Mouse (Mus musculus) urinary bladder, postnatal 10 days (tissue): Measurements from ENCODE around the gene Madcam1.

Experiments used
- DNase-seq: peaks from one replicate; pipeline ENCODE4 v3.0.0; 2022; ENCODE audit warnings: low spot score

Gene Madcam1

DNA sequence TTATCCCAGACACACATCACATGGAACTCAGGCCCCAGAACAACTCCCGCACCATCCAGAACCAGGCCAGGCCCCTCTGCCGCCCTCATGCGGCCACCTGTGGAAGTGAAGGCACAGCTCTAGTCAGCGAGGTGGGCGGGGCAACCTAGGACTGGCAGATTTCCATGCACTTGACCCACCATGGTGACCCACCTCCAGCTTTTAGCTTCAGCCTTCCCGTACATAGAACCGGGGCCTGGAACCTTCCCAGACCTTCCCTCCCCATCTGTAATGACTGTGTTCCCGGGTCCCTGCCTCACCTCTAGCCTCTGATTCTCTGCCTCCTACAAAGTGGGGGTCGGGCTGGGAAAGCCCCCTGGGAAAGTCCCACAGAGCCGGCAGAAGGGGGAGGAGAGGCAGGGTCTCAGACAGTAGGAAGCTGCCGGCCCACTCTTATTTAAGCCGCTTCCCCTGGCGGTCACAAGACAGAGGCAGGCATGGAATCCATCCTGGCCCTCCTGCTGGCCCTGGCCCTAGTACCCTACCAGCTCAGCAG lies at the start of gene Madcam1:
Gene Madcam1, plus strand, starts transcription at position 429 of the 535 bp plus-strand sequence.
- DNase-seq: no peak

- DNase-seq: no peak
Measured at GRCm38 (mm10) chr10:79615860-79616259, 48.5 kb upstream of the Madcam1 start.

- no peak for DNase-seq
Measured at GRCm38 (mm10) chr10:79616376-79616775, 48.0 kb upstream of the Madcam1 start.

GRCm38 (mm10) chr10:79623950-79624349 lies 40.4 kb upstream of the Madcam1 start:
- no peak for DNase-seq

DNA sequence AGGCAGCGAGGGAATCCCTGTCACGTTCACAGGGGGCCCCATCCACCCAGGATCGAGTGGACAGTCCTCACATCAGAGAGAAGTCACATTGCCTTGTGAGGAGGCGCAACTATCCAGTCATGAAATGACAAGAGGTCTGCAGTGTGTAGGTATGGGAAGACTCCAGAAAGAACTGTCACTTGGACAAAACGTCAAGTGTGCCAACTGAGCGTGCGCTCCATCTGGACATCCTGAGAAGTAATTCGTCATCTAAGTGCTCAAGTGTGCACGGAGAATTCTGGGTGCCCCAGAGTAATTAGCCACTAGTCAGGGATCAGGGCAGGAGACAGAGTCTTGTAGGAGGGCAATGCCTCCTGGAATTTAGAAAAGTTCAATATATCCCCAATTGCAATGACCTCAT lies 39.0 kb upstream of the Madcam1 start:
- DNase-seq: no peak

GRCm38 (mm10) chr10:79626156-79626555 lies 38.2 kb upstream of the Madcam1 start:
- no peak for DNase-seq

DNA sequence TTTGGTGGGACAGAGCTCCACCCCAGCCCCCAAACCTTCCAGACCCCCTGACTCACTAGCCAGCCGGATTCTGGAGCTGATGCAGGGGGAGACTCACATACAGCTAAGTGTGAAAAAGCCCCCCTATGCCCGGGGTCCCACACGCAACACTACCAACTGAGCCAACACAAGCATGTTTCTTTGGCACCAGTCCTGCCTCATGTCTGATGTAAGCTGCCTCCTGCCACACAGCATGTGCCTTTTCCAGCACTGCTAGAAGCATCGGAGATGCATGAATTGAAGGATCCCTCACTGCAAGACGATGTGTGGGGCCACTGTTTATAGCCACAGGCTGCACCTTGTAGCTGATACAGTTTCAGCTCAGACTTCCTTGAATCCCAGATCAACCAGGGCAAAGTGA lies 36.0 kb upstream of the Madcam1 start:
- DNase-seq: no peak

GRCm38 (mm10) chr10:79631432-79631831 lies 32.9 kb upstream of the Madcam1 start:
- no peak for DNase-seq

GRCm38 (mm10) chr10:79633006-79633777 lies 31.2 kb upstream of the Madcam1 start:
- no peak for DNase-seq

DNA sequence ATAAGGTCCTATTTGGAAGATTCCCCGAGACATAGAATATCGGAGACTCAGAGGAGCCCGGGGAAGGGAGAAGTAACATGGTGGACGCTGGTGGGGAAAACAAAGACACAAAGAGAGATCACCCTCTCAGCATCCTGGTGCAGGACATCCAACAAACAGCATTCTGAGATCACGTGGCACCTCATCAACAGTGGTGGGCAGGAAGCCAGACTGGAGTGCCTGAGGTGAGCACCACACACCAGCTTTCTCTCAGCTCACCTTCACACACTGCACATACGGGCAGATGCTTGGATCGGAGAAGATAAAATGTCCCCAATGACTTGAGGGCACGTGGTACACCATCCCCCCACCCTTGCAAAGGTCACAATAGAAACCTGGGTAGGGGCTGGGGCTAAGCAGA lies 28.1 kb upstream of the Madcam1 start:
- DNase-seq: no peak

- DNase-seq: no peak
Measured at GRCm38 (mm10) chr10:79637128-79638110, 26.9 kb upstream of the Madcam1 start, which contains the start of gene Shc2. Shc2 (minus strand) TSS chr10:79637918.

DNA sequence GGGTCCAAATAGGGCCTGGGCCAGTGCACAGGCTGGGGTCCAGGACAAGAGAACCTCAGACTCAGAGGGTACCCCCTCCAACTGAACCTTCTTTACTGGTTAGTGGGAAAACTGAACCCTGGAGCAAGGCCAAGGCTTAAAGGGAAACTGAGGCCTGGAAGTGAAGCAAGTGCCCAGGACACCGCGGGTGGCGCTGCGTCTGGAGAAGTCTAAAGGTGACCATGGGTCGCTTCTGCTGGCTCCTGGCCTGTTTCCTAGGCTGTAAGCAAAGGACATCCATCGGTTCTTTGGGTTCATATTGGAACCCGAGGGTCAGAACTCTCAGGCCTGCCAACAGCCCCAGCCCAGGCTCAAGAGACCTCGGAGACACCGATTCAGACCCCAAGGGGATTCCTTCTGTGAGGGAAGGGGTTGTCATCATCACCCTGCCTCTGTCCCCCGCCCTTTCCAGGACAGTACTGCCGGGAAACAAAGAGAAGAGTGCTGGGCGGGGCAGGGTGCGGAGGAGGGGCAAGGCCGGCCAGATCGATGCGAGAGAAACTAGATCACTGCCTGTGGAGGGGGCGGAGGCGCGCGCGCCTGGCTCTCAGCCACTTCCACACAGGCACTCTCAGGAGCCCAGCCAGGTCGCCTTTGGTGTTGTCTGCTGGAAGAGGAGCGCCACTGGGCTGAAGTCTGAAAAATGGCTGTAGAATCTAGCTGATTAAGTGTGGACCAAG lies 25.7 kb upstream of the Madcam1 start:
- no peak for DNase-seq

GRCm38 (mm10) chr10:79645711-79646110 lies 18.6 kb upstream of the Madcam1 start, which contains the start of gene Odf3l2:
Odf3l2 (minus strand) TSS chr10:79645738.
- DNase-seq: no peak

DNA sequence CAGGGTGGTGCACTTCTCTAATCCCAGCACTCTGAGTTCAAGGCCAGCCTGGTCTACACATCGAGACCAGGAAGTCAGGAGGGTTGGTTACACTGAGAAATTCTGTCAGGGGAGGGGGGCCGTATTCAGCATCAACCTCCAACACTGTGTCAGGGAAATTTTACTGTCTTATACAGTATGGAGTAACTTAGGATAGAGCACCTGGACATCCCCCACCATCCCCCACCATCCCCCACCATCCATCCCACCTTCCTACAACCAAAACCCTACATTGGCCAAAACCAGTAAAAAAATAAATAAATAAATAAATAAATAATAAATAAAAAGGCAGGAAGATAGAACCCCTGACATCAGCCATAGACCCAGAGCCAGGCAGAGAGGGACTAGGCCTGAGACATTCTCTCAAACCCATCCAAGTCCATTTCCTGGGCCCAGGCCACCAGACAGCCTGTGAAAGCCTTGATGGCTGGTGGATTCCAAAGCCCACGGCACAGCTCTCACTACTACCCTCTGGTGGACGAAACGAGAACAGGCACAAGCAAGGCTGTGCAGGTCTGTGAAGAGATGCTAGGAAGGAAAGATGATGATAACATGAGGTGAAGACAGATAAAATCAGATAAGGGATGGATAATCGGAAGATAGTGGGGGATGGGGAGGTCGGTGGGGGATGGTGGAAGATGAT lies 15.1 kb upstream of the Madcam1 start:
- DNase-seq: peak; percentile 48

DNA sequence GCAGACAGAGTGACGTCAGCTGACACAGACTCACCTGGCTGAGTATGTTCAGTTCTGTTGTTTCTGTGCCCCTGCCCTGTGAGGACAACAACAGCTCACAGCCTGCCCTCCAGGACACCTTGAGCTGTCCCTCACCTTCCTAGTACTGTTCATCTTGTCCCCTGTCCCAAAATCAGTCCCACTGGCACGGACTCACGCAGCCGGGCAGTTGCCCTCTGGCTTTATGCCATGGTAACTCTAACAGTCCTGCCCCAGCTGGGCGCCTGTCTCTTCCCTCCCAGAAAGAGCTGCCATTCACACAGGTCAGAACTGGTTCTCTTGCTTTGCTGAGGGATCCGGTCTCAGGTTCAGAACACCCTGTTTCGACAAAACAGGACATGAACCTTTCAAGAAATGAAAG lies 11.6 kb upstream of the Madcam1 start:
- no peak for DNase-seq

DNA sequence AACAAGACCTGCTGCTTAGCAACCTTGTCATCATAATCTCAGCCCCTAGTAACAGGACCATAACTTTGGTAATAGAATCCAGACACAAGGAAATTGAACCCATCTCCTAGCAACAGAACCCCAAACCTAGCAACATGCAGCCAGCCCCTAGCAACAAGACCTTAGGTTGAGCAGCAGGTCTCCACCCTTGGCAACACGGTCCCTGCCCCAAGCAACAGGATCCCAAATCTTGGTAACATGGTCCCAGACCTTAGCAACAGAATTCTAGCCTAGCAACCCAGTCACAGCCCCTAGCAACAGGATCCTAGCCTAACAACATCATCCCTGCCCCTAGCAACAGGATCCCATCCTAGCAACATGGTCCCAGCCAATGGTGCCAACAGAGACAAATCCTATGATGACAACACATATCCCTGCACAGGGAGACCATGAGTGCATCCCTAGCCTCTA lies 9.4 kb upstream of the Madcam1 start:
- no peak for DNase-seq

GRCm38 (mm10) chr10:79658829-79659228 lies 5.5 kb upstream of the Madcam1 start:
- DNase-seq: no peak

DNA sequence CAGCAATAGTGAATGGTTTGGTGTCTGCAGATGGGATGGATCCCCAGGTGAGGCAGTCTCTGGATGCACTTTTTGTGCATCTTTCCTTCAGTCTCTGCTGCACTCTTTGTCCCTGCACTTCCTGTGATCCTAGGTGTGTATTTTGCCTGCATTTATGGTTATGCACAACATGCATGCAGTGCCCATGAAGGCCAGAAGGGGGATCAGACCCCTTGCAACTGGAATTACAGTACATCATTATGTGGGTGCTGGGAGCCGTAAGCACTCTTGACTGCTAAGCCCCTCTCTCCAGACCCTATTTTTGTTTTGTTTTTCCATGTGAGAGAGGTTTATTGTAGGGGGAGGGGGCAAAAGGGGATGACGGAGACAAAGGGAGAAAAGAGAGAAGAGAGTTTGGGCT lies 4.1 kb upstream of the Madcam1 start:
- no peak for DNase-seq

DNA sequence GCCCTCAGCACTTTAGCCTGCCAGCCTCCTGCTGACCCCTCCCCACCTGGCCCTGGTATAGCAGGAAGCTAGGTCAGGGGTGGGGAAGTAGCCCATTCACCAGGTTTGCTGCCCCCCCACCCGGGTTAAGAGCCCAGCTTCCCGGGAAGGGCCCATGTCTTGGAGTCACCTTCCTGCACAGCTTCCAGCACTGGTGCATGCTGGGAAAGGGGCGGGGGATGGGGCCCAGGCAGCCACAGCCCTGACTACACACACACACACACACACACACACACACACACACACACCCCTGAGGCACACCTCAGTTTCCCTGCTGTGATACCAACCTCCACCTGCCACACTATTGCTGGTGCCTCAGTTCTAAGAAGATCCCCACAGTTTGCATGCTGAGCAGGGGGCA lies 2.5 kb upstream of the Madcam1 start:
- DNase-seq: no peak

DNA sequence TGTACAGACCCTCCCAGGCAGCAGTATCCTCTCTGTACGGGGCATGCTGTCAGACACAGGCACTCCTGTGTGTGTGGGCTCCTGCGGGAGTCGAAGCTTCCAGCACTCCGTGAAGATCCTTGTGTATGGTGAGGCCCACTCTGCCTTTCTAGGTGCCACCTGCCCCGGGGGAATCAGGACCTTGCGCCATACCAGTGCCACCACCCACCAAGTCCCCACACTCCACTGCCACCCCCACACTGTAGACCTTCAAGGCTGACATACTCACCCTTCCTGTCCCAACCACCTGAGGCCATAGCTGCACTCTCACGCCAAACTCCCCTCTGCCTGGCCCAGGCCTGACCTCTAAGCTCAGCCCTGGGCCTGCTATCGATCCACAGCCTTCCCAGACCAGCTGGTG lies 692 bp downstream of the Madcam1 start:
- DNase-seq: no peak

- DNase-seq: no peak
Measured at GRCm38 (mm10) chr10:79666493-79666892, 2.1 kb downstream of the Madcam1 start.
